Mouse (Mus musculus) adrenal gland, postnatal 4 days (tissue): Measurements from ENCODE around the gene Knl1. TPM values are rescaled to one million over a fixed set of nuclear protein-coding genes. Genes with fewer than 3 reads are reported as not detected.

Experiments
- DNase-seq, 2 experiments: peaks; one replicate each; pipeline ENCODE4 v3.0.0; 2021 to 2022; ENCODE audit warnings: low spot score in 2 of 2, mixed read lengths in 2 of 2
- total RNA-seq, 2 experiments: library from RNA; stranded (reverse); gene quantifications; 2 replicates each; pipeline ENCODE4 v1.2.3; 2021

The Knl1 gene
- total RNA-seq, 2 experiments from 2014 or later, result 11.6 to 13.5 TPM

- DNase-seq, result peak; percentile 70 to 84
Measured at GRCm38 (mm10) chr2:119034656-119035396, 12.1 kb upstream of the Knl1 start, which contains the start of gene Rpusd2. Gene Rpusd2 (plus strand): TSS chr2:119034790.

GRCm38 (mm10) chr2:119035397-119035745, 11.5 kb upstream of the Knl1 start:
- DNase-seq, result no peak

DNA sequence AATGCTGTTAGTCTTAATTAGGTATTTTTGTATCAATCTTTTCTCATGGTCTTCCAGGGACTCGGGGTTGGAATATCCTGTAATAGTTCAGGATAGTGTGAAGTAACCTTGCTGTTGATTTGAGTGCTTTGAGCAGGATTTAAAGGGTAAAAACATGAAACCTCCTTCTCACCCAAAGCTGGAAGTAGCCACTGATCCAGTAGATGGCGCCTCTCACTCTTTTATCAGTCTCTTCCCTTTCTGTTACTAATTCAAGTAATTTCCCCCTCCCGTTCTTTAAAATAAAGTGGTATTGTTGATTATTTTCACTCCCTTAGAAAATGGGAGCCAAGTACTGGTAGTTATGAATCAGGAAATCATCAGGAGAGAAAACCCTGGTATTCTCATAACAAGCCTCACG, 6.0 kb upstream of the Knl1 start:
- DNase-seq, result no peak

- DNase-seq, result no peak
Measured at GRCm38 (mm10) chr2:119045163-119045562, 1.8 kb upstream of the Knl1 start.

DNA sequence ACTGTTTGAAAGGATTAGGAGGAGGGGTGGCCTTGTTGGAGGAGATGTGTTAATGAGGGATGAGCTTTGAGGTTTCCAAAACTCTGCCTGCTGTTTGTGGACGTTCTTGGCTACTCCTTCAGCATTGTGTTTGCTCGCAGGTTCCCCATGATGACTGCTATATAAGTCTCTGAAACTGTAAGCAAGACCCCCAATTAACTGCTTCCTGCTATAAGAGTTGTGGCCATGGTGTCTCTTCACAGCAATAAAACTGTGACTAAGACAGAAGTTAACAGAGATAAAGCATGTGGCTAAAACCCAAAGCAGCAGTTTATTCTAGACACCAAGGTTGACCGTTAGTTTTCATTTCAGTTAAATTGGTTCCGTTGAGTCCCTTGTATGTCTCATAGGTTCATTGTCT, 930 bp downstream of the Knl1 start:
- DNase-seq, result no peak

- DNase-seq, result no peak
Measured at GRCm38 (mm10) chr2:119050132-119050650, 3.3 kb downstream of the Knl1 start.

DNA sequence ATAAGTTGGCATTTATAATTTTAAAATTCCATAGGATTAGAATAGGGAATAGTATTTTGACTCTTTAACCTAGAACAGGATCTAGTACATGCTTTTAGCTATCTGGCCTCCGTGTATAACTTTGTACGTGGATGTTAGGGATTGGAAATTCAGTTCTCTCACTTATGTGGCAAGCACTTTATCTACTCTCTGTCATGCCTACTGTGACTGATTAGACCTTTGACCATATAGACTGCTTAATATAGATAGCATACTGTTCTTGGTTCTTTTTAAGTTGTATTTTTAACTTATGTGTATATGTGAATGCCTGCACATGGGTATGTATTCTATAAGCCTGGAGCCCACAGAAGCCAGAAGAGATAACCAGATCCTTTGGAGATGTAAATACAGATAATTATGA, 13.2 kb downstream of the Knl1 start:
- no peak for DNase-seq

- DNase-seq, result no peak
Measured at GRCm38 (mm10) chr2:119072397-119072796, 25.5 kb downstream of the Knl1 start.

GRCm38 (mm10) chr2:119086156-119086555, 39.2 kb downstream of the Knl1 start:
- no peak for DNase-seq

GRCm38 (mm10) chr2:119101552-119101951, 54.6 kb downstream of the Knl1 start:
- no peak for DNase-seq

DNA sequence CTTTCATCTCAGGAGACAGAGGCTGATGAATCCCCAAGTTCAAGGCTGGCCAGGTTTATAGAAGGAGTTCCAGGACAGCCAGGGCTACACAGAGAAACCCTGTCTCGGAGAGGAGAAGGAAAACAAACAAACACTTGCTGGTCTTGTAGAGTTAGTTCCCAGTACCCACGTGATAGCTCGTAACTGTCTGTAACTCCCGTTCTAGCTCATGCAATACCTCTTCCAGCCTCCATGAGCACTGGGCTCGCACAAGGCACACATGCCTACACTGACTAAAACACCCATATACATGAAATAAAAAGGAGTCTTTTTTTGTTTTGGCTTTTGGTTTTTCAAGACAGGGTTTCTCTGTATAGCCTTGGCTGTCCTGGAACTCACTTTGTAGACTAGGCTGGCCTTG, 59.7 kb downstream of the Knl1 start:
- DNase-seq, result no peak

DNA sequence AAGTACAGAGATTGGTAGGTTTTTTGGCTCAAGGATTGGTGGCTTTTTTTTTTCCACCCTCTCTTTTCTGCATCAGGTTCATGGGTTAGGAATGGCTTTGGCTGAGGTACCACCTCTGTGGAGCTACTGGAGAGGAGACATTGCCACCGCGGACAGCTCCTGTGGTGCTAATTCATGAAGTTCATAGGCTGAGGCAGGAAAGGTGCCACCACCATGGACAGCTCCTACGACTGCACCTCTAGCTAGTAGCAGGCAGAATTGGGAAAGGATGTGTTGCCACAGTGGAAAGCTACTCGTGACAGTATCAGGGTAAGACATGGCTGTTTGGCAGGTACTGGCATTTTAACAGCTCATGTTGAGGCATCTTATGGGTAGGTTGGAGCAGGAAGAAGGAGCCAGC, 61.6 kb downstream of the Knl1 start:
- DNase-seq, result peak; percentile 16

DNA sequence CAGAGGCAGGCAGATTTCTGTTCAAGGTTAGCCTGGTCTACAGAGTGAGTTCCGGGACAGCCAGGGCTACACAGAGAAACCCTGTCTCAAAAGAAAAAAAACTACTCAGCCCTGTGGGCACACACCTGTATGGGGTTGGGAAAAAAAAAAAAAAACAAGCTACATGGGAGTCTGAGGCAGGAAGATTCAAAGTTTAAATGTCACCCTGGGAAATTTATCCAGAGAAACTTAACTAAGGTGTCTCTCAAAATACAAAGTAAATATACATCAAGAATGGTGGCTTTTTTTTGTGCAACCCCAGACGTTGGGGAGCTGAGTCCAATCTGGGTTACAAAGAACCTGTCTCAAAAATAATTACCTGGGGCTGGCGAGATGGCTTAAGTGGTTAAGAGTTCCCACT, 64.1 kb downstream of the Knl1 start:
- no peak for DNase-seq

DNA sequence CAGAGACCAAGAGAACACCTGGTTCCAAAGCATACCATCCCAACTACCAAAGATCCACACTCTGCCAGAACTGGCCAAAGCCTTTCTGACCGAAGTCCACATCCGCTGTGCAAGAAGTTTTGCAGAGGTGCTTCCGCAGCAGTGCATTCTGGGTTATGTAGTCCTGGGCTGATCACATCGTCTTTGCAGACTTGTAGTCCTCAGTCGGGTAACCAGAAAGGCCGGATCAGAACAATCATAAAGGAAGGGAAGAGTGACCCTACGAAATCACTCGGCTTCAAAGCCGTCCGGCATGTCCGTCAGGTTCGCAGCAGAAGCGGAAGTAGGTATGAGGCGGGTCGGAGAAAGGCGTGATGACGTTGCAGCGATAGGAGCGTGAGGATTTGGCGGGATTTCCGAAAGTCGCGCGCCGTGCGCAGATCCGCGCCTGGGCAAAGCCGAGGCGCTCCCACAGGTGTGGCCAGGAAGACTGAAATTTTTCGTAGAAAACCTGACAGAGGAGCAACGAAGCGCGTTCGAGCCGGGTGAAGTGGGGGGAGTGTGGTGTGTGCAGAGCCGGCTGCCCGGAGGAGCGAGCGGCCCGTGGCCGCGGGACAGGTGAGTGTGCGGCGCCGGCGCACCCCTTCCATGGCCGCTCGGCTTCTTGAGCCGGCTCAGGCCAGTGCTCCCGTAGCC, 65.7 kb downstream of the Knl1 start, which contains the start of gene Rad51:
TSS of gene Rad51 (plus strand) at position 356 of the 675 bp plus-strand sequence.
- DNase-seq, result peak; percentile 57 to 66

DNA sequence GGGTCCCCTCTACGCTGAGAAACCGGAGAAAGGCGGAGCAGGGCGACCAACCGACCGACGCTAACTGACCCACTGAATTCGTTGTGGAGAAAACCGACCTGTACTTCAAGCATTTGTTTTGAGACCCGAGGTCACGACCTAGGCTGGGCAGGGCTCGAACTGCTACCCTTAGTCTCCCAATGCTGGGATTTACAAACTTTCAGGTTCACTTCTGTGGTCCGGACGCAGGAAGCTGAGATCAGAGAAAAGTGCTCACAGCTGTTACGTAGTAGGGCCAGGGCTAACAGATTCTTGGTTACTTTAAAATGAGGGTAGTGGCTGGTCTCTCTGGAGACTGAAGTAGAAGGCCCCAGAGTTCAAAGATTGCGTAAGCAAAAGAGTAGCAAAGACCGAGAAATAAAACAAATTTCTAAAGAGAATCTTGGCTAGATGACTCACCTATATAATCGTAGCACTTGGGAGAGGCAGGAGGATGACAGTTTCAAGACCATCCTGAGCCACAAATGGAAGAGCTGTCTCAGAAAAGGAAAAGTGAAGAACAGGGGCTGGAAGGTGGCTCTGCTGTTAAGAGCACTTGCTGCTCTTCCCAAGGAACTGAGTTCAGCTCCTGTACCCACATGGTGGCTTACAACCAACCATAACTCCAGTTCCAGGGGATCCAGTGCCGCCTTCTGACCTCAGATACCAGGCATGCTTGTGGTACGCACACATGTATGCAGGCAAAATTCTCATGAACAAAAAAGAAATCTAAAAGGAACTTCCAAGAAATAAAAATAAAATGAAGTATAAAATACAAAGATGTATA, 66.4 kb downstream of the Knl1 start:
- DNase-seq, result no peak

- DNase-seq, result no peak
Measured at GRCm38 (mm10) chr2:119136346-119136898, 89.5 kb downstream of the Knl1 start.

- DNase-seq, result no peak
Measured at GRCm38 (mm10) chr2:119145199-119145598, 98.3 kb downstream of the Knl1 start.

- no peak for DNase-seq
Measured at GRCm38 (mm10) chr2:119146435-119146834, 99.5 kb downstream of the Knl1 start.

GRCm38 (mm10) chr2:119147160-119147678, 100.3 kb downstream of the Knl1 start:
- DNase-seq, result no peak

DNA sequence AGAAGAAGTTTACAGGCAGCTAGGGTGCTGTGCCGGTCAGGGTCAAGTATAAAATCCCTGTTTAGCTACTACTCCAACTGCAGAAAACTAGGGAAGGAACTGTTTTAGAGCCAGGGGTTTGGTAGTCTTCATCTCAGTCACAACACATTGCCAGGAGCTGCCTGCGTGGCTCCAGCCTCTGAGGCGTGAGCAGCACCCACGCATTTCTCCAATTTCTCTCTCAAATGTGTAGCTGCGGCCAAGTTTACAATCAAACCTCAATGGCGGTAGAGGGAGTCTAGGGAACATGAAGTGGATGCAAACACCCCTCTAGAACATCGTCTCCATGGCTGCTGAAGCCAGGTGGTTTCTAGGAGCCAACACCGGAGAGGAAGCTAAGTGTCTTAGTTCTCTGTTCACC, 100.9 kb downstream of the Knl1 start:
- no peak for DNase-seq

DNA sequence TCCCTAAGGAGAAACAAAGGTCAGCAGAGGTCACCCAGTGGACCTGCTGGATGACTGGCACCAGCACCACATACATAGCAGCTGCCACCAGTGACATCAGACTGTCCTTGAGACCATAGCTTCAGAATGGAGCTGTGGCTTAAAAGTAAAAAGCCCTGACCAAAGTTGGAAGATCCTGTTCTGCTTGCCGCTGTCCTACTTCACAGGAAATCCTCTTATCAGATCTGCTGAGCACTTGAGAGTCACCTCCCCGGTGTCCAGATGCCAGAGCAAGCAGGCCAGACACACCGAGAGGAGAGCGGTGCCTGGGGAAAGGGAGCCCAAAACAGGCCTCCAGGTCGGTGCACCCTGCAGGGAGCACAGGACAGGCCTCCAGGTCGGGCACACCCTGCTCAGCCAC, 105.3 kb downstream of the Knl1 start:
- no peak for DNase-seq
